Mouse (Mus musculus) heart, postnatal 0 days (tissue): ENCODE measurements around the gene Nrxn2.

Source experiments
- CTCF ChIP-seq: IDR thresholded peaks from 2 replicates; pipeline ENCODE4 v1.5.1; 2016; ENCODE audit warnings: antibody characterized with exemption, control low read depth, low read depth
- EP300 ChIP-seq: IDR thresholded peaks from 2 replicates; pipeline ENCODE4 v1.6.1; 2016; ENCODE audit warnings: antibody characterized with exemption, low read depth

GRCm38 (mm10) chr19:6551215-6551614 lies 132.7 kb downstream of the Nrxn2 start:
- no peak for TF ChIP-seq CTCF
- no peak for TF ChIP-seq EP300
